Comparison of ENCODE assay signal across 21 mouse cellular contexts in genomic region chr6:148551097-148551496, GRCm38 (mm10).
"Had no signal": no experiment of that assay in that cellular context is flagged by ENCODE, and none has a peak within 500 bp of the region (broad histone marks: within the 10 kb centered on the region; RNA-seq: fewer than 3 reads in every experiment).

No protein-coding gene starts in this region.

- H3K9me3 ChIP-seq: liver, embryonic 13.5 days; megakaryocyte, embryonic 14.5 days; midbrain, embryonic 10.5 days; midbrain, embryonic 13.5 days; neural tube, embryonic 13.5 days had no signal

- H3K4me1 ChIP-seq: megakaryocyte, embryonic 14.5 days; midbrain, embryonic 13.5 days; neural tube, embryonic 13.5 days had no signal

- H3K27me3 ChIP-seq: megakaryocyte, embryonic 14.5 days; midbrain, embryonic 13.5 days; neural tube, embryonic 13.5 days had no signal

- H3K4me2 ChIP-seq: liver, embryonic 13.5 days; midbrain, embryonic 13.5 days; neural tube, embryonic 13.5 days had no signal

- ATAC-seq: intestine, postnatal 0 days; lung, postnatal 0 days; midbrain, embryonic 13.5 days; midbrain, embryonic 16.5 days had no signal

- H3K4me3 ChIP-seq: left cerebral cortex, adult 2 months; liver, embryonic 13.5 days; megakaryocyte, embryonic 14.5 days; midbrain, embryonic 10.5 days; midbrain, embryonic 13.5 days; myocyte; neural tube, embryonic 13.5 days had no signal

- H3K27ac ChIP-seq: left cerebral cortex, adult 2 months; liver, embryonic 13.5 days; midbrain, embryonic 10.5 days; midbrain, embryonic 13.5 days; neural tube, embryonic 13.5 days; stomach, postnatal 0 days had no signal

- H3K9ac ChIP-seq: liver, embryonic 13.5 days; midbrain, embryonic 13.5 days; neural tube, embryonic 13.5 days had no signal

- H3K36me3 ChIP-seq: liver, embryonic 13.5 days; midbrain, embryonic 10.5 days; midbrain, embryonic 13.5 days; neural tube, embryonic 13.5 days had no signal

- DNase-seq: kidney, postnatal 25 days; layer of hippocampus, postnatal 36 days; liver, embryonic 13.5 days; lung, adult 2 months; lung, postnatal 36 days; right cerebral cortex, adult 18-20 months; right cerebral cortex, postnatal 14 days; right cerebral cortex, postnatal 4 days; thymus, adult 2 months; thymus, postnatal 14 days; thymus, postnatal 4 days had no signal
